Mouse (Mus musculus) stomach, embryonic 15.5 days (tissue): ENCODE measurements at regions not wholly inside any gene's neighbourhood (a gene's known extent, or its start where the extent isn't known, plus 50 kb on each side); places are given as distances from the start of the nearest gene placed in this dataset.

Experiments used
- ATAC-seq: fragments of 200-750 bp; cut with Nextera tagmentation; 2 replicates; pipeline ENCODE4 v1.8.0; 2017; ENCODE audit warnings: low read depth, moderate number of reproducible peaks, moderate TSS enrichment; ENCODE audit not compliant: insufficient read depth, low FRiP score
- H3K27ac ChIP-seq: fragments of 300-500 bp; sonication (generic); 2 replicates; pipeline ENCODE4 v1.5.1; 2015; ENCODE audit warnings: mild to moderate bottlenecking, inconsistent platforms
- H3K27me3 ChIP-seq: fragments of 300-500 bp; sonication (generic); replicated peaks from 2 replicates; pipeline ENCODE4 v1.6.1; 2015; ENCODE audit warnings: inconsistent platforms
- H3K36me3 ChIP-seq: fragments of 300-500 bp; sonication (generic); 2 replicates; pipeline ENCODE4 v1.6.1; 2015; ENCODE audit warnings: inconsistent platforms
- H3K4me1 ChIP-seq: fragments of 300-500 bp; sonication (generic); 2 replicates; pipeline ENCODE4 v1.6.1; 2015; ENCODE audit warnings: inconsistent platforms
- H3K4me2 ChIP-seq: fragments of 300-500 bp; sonication (generic); 2 replicates; pipeline ENCODE4 v1.6.1; 2015; ENCODE audit warnings: mild to moderate bottlenecking, inconsistent platforms
- H3K4me3 ChIP-seq: fragments of 300-500 bp; sonication (generic); replicated peaks from 2 replicates; pipeline ENCODE4 v1.5.1; 2015; ENCODE audit warnings: inconsistent platforms
- H3K9ac ChIP-seq: fragments of 300-500 bp; sonication (generic); 2 replicates; pipeline ENCODE4 v1.6.1; 2015; ENCODE audit warnings: inconsistent platforms
- H3K9me3 ChIP-seq: fragments of 300-500 bp; sonication (generic); 2 replicates; pipeline ENCODE4 v1.6.1; 2016; ENCODE audit warnings: inconsistent platforms
- WGBS: fragments of 180-500 bp; shearing (Covaris S2); methylation state at CpG from one replicate; pipeline ENCODE4 v1.1.7; 2015; 5-methylcytosine and 5-hydroxymethylcytosine counted together

GRCm38 (mm10) chr3:120730225-120730624 lies 441.3 kb downstream of the Rwdd3 start:
- WGBS = 34% methylated on average over 4 of the region's 4 CpGs
- no peaks in the 10 kb centered on the region for H3K4me1 ChIP-seq
- ATAC-seq = no peak
- H3K36me3 ChIP-seq = no peaks in the 10 kb centered on the region
- H3K4me2 ChIP-seq = no peak overlapping the region
- H3K27me3 ChIP-seq = no peaks in the 10 kb centered on the region
- H3K4me3 ChIP-seq = no peak overlapping the region
- no peak overlapping the region for H3K9ac ChIP-seq
- H3K9me3 ChIP-seq = no peaks in the 10 kb centered on the region
- H3K27ac ChIP-seq = no peak overlapping the region

GRCm38 (mm10) chr3:120729671-120730070 lies 441.8 kb downstream of the Rwdd3 start:
- WGBS = 27% methylated on average over 5 of the region's 5 CpGs
- H3K9me3 ChIP-seq = no peaks in the 10 kb centered on the region
- H3K4me2 ChIP-seq = no peak overlapping the region
- no peak overlapping the region for H3K4me3 ChIP-seq
- H3K27ac ChIP-seq = no peak overlapping the region
- no peak for ATAC-seq
- no peaks in the 10 kb centered on the region for H3K4me1 ChIP-seq
- no peak overlapping the region for H3K9ac ChIP-seq
- no peaks in the 10 kb centered on the region for H3K27me3 ChIP-seq
- no peaks in the 10 kb centered on the region for H3K36me3 ChIP-seq

- Histone ChIP-seq H3K27me3 (no peaks in the 10 kb centered on the region), H3K36me3 (no peaks in the 10 kb centered on the region), H3K4me1 (no peaks in the 10 kb centered on the region), H3K4me3 (no peak overlapping the region), H3K9ac (no peak overlapping the region), H3K9me3 (no peaks in the 10 kb centered on the region), H3K4me2 (no peak overlapping the region), H3K27ac (no peak overlapping the region)
- WGBS = 65% methylated on average over 4 of the region's 4 CpGs
- ATAC-seq = no peak
These were observed 486.3 kb downstream of the Rwdd3 start for GRCm38 (mm10) chr3:120685227-120685626.

- Histone ChIP-seq H3K4me3 (no peak overlapping the region), H3K9me3 (no peaks in the 10 kb centered on the region), H3K36me3 (no peaks in the 10 kb centered on the region), H3K4me1 (no peaks in the 10 kb centered on the region), H3K9ac (no peak overlapping the region), H3K27me3 (no peaks in the 10 kb centered on the region), H3K27ac (no peak overlapping the region), H3K4me2 (no peak overlapping the region)
- peak; percentile 73; the same call in 1 of the 2 replicates for ATAC-seq
- WGBS = 7% methylated on average over 2 of the region's 2 CpGs
These were observed 495.6 kb downstream of the Rwdd3 start for GRCm38 (mm10) chr3:120675906-120676305.

DNA sequence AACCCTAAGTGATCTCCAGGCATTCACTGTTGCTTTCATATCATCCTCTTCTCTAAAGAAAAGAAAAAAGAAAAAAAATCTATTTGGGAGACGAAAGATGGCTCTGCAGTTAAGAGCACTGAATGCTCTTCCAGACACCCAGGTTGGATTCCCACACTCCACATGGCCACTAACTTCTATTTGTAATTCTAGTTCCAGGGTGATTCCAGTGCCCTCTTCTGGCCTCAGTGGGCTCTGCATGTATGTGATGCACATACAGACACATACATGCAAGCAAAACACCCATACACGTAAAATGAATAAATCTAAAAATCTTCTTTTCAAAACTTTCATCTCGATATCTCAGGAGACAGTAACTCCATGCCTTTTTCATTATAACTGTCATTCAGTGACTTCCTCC lies 502.8 kb downstream of the Rwdd3 start:
- Histone ChIP-seq H3K9me3 (no peaks in the 10 kb centered on the region), H3K27ac (no peak overlapping the region), H3K27me3 (no peaks in the 10 kb centered on the region), H3K9ac (no peak overlapping the region), H3K36me3 (no peaks in the 10 kb centered on the region), H3K4me3 (no peak overlapping the region), H3K4me1 (no peaks in the 10 kb centered on the region), H3K4me2 (no peak overlapping the region)
- WGBS = 85% methylated on average over 3 of the region's 3 CpGs
- no peak for ATAC-seq

DNA sequence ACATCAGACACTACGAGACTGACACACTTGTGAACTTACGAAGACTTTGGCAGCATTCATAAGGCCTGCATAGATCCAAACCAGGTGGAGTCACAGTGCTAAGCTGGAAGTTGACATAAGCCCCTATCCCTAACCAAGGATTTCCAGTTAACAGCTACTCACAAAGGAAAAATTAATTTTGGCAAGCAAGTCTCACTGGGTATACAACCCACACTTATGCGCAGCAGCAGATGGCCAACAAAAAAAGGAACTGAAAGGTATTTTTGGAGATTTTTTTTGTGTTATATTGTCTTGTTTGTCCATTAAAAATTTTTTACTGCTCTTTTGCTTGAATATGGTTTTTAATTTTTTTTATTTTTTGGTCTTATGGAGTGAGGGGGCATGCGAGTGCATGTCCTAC lies 509.0 kb downstream of the Rwdd3 start:
- Histone ChIP-seq H3K27me3 (no peaks in the 10 kb centered on the region), H3K4me2 (no peak overlapping the region), H3K4me3 (no peak overlapping the region), H3K9ac (no peak overlapping the region), H3K4me1 (no peaks in the 10 kb centered on the region), H3K36me3 (no peaks in the 10 kb centered on the region), H3K27ac (no peak overlapping the region), H3K9me3 (no peaks in the 10 kb centered on the region)
- no peak for ATAC-seq
- 90% methylated on average over 4 of the region's 4 CpGs for WGBS

- Histone ChIP-seq H3K9ac (no peak overlapping the region), H3K27ac (no peak overlapping the region), H3K36me3 (no peaks in the 10 kb centered on the region), H3K4me1 (no peaks in the 10 kb centered on the region), H3K4me2 (no peak overlapping the region), H3K9me3 (no peaks in the 10 kb centered on the region), H3K27me3 (no peaks in the 10 kb centered on the region), H3K4me3 (no peak overlapping the region)
- 85% methylated on average over 4 of the region's 4 CpGs for WGBS
- ATAC-seq = no peak
These were observed 510.7 kb downstream of the Rwdd3 start for GRCm38 (mm10) chr3:120660776-120661175.

DNA sequence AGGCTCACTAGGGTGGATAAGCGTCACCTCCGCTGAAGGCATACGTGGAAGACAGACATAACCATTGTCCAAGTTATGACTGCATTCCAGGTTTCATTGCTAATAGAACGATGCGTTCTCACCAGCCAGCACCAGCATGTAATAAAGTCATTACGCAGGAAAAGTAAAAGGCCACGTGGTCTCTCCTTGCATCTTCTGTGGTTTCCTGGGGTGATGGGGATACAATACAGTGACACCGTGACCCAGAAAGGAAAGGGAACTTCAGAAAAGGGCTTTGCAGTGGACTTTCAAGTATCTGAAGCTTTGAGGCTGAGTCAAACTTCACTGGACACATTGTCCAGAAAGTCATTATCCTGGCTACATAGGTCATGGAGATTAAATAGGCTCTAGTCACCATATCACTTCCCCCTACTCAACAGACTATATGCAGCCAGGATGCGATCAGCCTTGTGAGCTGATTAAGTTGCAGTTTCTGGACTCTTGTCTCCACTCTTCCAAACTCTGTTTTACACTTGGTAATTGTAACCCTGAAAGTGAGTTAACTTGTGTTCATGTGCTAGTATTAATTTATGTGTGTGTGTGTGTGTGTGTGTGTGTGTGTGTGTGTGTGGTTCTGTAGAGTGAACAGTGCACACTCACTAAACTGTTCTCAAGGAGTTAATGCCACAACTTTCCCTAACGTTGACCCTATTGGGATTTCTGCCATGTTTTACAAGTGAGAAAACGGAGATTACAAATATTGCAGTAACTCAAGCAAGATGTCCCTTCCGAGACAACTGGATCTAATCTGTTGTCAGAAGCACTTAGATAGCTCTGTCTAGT lies 522.2 kb downstream of the Rwdd3 start:
- Histone ChIP-seq H3K27me3 (no peaks in the 10 kb centered on the region), H3K4me3 (no peak overlapping the region), H3K4me1 (no peaks in the 10 kb centered on the region), H3K36me3 (no peaks in the 10 kb centered on the region), H3K27ac (no peak overlapping the region), H3K4me2 (no peak overlapping the region), H3K9me3 (no peaks in the 10 kb centered on the region), H3K9ac (no peak overlapping the region)
- ATAC-seq = no peak
- 79% methylated on average over 12 of the region's 12 CpGs for WGBS

GRCm38 (mm10) chr3:120648391-120648790 lies 523.1 kb downstream of the Rwdd3 start:
- Histone ChIP-seq H3K9me3 (no peaks in the 10 kb centered on the region), H3K27me3 (no peaks in the 10 kb centered on the region), H3K4me2 (no peak overlapping the region), H3K4me3 (no peak overlapping the region), H3K27ac (no peak overlapping the region), H3K4me1 (no peaks in the 10 kb centered on the region), H3K36me3 (no peaks in the 10 kb centered on the region), H3K9ac (no peak overlapping the region)
- ATAC-seq = no peak
- WGBS = 89% methylated on average over 5 of the region's 5 CpGs

DNA sequence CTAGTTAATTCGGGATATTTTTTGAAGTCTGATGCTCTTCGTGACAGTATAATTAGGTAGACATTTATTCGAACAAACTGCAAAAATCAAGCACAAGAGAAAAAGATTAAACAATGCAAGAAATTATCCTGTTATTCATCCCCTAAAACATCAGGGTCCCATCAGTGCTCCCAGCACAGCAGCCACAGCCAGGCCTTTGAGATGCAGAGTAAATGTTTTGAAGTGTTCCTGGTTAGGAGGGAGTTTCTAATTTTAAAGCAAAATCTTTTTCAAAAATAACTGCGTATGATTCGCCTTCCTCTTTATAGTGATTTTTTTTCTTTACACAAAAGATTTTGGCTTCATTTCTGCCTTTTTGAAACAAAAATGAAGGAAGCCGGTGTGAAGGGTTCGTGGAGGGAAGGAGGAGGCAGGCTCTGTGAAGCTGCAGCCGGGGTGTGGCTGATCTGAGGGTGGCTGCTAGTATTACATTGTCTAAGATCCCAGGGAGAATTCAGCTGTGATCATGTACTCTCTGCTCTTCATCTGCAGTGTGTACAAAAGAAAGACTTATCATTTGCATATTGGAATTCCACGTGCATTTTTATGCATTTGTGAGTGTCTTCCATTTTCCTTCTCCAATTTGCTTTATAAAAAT lies 534.7 kb downstream of the Rwdd3 start:
- Histone ChIP-seq H3K4me2 (no peak overlapping the region), H3K9ac (no peak overlapping the region), H3K4me1 (no peaks in the 10 kb centered on the region), H3K27me3 (no peaks in the 10 kb centered on the region), H3K27ac (no peak overlapping the region), H3K4me3 (no peak overlapping the region), H3K9me3 (no peaks in the 10 kb centered on the region), H3K36me3 (no peaks in the 10 kb centered on the region)
- no peak for ATAC-seq
- WGBS = 58% methylated on average over 9 of the region's 9 CpGs

DNA sequence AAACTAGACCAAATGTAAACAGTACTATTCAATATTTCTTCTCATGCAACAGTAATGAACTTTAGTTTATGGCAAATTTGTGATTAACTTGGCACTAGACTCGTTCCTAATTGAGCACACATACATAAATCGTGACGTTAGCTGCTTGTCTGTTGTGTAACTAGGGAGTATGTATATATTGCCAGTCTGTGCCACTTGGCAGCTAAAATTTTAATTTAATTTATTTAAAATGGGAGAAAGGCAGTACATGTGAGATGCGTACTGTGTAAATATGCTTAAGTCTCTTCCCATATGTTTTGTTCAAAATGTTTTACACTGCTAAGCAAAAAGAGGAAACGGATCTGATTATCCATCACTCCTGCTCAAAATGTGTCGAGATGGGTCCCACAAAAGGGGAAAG lies 553.1 kb downstream of the Rwdd3 start:
- Histone ChIP-seq H3K9me3 (no peaks in the 10 kb centered on the region), H3K36me3 (no peaks in the 10 kb centered on the region), H3K27ac (no peak overlapping the region), H3K27me3 (no peaks in the 10 kb centered on the region), H3K4me2 (no peak overlapping the region), H3K4me1 (no peaks in the 10 kb centered on the region), H3K9ac (no peak overlapping the region), H3K4me3 (no peak overlapping the region)
- no peak for ATAC-seq
- 45% methylated on average over 6 of the region's 6 CpGs for WGBS

DNA sequence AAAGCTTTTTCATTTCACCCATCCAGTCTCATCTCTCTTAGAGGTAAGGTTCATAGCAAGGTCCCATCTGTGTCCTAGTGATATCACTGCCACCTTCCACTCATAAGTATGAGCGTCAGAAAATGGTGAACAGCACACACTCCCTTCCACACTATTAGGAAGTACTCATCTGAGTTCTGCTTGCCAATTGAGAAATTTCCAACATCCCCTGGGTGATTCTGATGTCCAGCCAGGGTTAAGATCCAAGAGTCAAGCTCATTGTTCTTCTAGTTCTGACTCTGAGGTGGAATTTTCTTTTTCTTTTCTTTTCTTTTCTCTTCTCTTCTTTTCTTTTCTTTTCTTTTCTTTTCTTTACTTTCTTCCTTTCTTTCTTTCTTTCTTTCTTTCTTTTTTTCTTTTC lies 577.3 kb downstream of the Rwdd3 start:
- Histone ChIP-seq H3K27ac (no peak overlapping the region), H3K36me3 (no peaks in the 10 kb centered on the region), H3K9ac (no peak overlapping the region), H3K4me1 (no peaks in the 10 kb centered on the region), H3K4me2 (no peak overlapping the region), H3K27me3 (no peaks in the 10 kb centered on the region), H3K4me3 (no peak overlapping the region), H3K9me3 (no peaks in the 10 kb centered on the region)
- 90% methylated on average over 1 of the region's 1 CpGs for WGBS
- no peak for ATAC-seq
